Mouse (Mus musculus) forebrain, embryonic 14.5 days (tissue): ENCODE results near the gene Aldh5a1. TPM values are rescaled to one million over a fixed set of nuclear protein-coding genes. Genes with fewer than 3 reads are reported as not detected.

Experiments
- ATAC-seq: fragments of 200-750 bp; cut with Nextera tagmentation; 2 replicates; pipeline ENCODE4 v1.8.0; 2017; ENCODE audit warnings: mild to moderate bottlenecking, moderate library complexity
- DNase-seq: peaks from one replicate; pipeline ENCODE4 v3.0.0-alpha.2; 2015; ENCODE audit warnings: low spot score
- H3K27ac ChIP-seq: fragments of 300-500 bp; sonication (generic); 2 replicates; pipeline ENCODE4 v1.5.1; 2014; ENCODE audit warnings: low read depth, mild to moderate bottlenecking, control low read depth, low read length, moderate library complexity
- H3K27me3 ChIP-seq: fragments of 300-500 bp; sonication (generic); replicated peaks from 2 replicates; pipeline ENCODE4 v1.6.1; 2014; ENCODE audit warnings: low read length, control low read depth, mixed read lengths; ENCODE audit not compliant: control insufficient read depth, insufficient read depth
- H3K36me3 ChIP-seq: fragments of 300-500 bp; sonication (generic); 2 replicates; pipeline ENCODE4 v1.6.1; 2014; ENCODE audit warnings: low read length, control low read depth; ENCODE audit not compliant: control insufficient read depth, insufficient read depth
- H3K4me1 ChIP-seq: fragments of 300-500 bp; sonication (generic); 2 replicates; pipeline ENCODE4 v1.6.1; 2014; ENCODE audit warnings: antibody characterized with exemption, low read length, control low read depth; ENCODE audit not compliant: control insufficient read depth, insufficient read depth
- H3K4me2 ChIP-seq: fragments of 300-500 bp; sonication (generic); 2 replicates; pipeline ENCODE4 v1.6.1; 2014; ENCODE audit warnings: mild to moderate bottlenecking, control low read depth, low read length
- H3K4me3 ChIP-seq: fragments of 300-500 bp; sonication (generic); 2 replicates; pipeline ENCODE4 v1.5.1; 2014; ENCODE audit warnings: low read depth, low read length, control low read depth
- H3K9ac ChIP-seq: fragments of 300-500 bp; sonication (generic); 2 replicates; pipeline ENCODE4 v1.6.1; 2014; ENCODE audit warnings: mild to moderate bottlenecking, low read length, control low read depth, moderate library complexity
- H3K9me3 ChIP-seq: fragments of 300-500 bp; sonication (generic); replicated peaks from 2 replicates; pipeline ENCODE4 v1.6.1; 2016; ENCODE audit warnings: low read length, control low read depth, mixed read lengths; ENCODE audit not compliant: control insufficient read depth
- WGBS: fragments of 180-500 bp; shearing (Covaris S2); extraction: QIAGEN DNeasy Blood & Tissue Kit; methylation state at CpG from one replicate; pipeline ENCODE4 v1.1.7; 2014; 5-methylcytosine and 5-hydroxymethylcytosine counted together
- polyA plus RNA-seq: library from polyadenylated mRNA; unstranded; fragments of >200 nt; fragmentation: Nextera tagmentation; extraction: Ambion mirVana; gene quantifications from 2 replicates; pipeline ENCODE4 v1.2.1, GENCODE M21; 2014

Aldh5a1 gene
- polyA plus RNA-seq, 1 experiment from 2014 or later = 7.5 TPM

DNA sequence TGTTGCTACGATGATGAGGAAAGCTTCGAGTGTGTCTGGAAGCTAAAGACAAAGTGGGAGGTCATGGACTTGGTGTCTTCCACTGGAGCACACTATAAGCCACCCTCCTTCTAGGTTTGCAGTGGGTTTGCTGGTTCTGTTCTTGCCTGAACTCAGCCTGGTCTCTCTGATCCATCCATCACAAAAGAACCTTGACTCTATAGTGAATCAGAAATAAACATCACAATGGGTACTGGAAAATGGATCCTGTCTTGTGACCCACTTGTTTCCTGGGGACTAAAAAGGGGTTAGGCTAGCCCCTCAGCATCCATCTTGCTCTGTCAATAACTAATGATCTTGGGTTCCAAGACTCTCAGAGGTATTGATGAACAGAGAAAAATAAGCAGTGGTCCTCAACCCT lies 35.5 kb downstream of the Aldh5a1 start:
- no peak for ATAC-seq
- no peaks in the 10 kb centered on the region for H3K36me3 ChIP-seq

GRCm38 (mm10) chr13:24893880-24894279 lies 43.6 kb downstream of the Aldh5a1 start:
- Histone ChIP-seq H3K27me3 (no peaks in the 10 kb centered on the region), H3K4me2 (no peak overlapping the region), H3K4me3 (no peak overlapping the region), H3K9ac (no peak overlapping the region), H3K36me3 (no peaks in the 10 kb centered on the region), H3K9me3 (no peaks in the 10 kb centered on the region), H3K27ac (no peak overlapping the region), H3K4me1 (no peaks in the 10 kb centered on the region)
- WGBS = 91% methylated on average over 2 of the region's 2 CpGs
- no peak for ATAC-seq
- DNase-seq = no peak

More for the DNA sequence above, 35.5 kb downstream of the Aldh5a1 start:
- no peak overlapping the region for H3K4me2 ChIP-seq
- H3K27ac ChIP-seq = no peak overlapping the region
- no peak for DNase-seq
- no peaks in the 10 kb centered on the region for H3K27me3 ChIP-seq
- H3K9me3 ChIP-seq = no peaks in the 10 kb centered on the region
- WGBS = 93% methylated on average over 2 of the region's 2 CpGs
- no peak overlapping the region for H3K9ac ChIP-seq
- H3K4me1 ChIP-seq = no peaks in the 10 kb centered on the region
- no peak overlapping the region for H3K4me3 ChIP-seq

DNA sequence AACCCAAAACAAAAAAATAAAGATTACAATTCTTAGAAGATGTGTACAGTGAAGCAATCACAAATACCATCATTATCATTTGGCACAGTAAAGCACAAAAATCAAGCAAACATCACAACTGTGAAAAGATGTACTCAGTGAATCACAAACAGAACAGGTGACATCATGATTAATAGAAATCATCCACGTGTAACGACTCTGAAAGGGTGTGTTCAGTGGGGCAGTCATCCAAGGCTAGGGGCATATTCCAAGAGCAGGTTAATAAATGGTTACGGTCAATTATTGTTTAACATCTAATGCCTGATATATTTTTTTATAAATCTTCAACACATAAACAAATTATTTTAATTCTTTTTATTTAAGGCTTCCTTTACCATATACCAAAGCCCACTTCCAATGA lies 44.9 kb downstream of the Aldh5a1 start:
- no peak for DNase-seq
- Histone ChIP-seq H3K4me3 (no peak overlapping the region), H3K27me3 (no peaks in the 10 kb centered on the region), H3K4me1 (no peaks in the 10 kb centered on the region), H3K4me2 (no peak overlapping the region), H3K27ac (no peak overlapping the region), H3K36me3 (no peaks in the 10 kb centered on the region), H3K9ac (no peak overlapping the region), H3K9me3 (no peaks in the 10 kb centered on the region)
- 92% methylated on average over 3 of the region's 3 CpGs for WGBS
- no peak for ATAC-seq

DNA sequence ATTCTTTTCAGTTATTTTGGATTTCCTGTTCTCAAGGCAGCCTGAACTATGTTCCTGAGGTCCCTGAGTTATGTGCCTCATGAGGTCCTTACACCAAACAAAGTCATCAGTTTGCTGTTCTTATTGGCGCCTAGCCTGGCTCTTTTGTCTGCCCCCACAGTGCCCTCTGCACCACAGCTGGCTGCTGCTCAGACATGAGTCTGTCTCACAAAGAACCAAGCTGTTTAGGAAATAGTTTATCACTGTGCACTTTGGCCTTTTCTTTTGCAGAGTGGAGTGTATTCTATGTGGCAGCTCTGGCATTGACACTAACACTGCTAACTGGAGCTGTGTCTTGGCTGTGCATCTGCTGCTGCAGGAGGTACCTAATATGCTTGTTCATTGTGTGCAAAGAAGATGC lies 47.9 kb downstream of the Aldh5a1 start:
- Histone ChIP-seq H3K9me3 (no peaks in the 10 kb centered on the region), H3K36me3 (no peaks in the 10 kb centered on the region), H3K27me3 (no peaks in the 10 kb centered on the region), H3K4me3 (no peak overlapping the region), H3K4me1 (no peaks in the 10 kb centered on the region), H3K9ac (no peak overlapping the region), H3K4me2 (no peak overlapping the region), H3K27ac (no peak overlapping the region)
- ATAC-seq (no peak), DNase-seq (no peak)
- WGBS = 83% methylated on average over 1 of the region's 1 CpGs

DNA sequence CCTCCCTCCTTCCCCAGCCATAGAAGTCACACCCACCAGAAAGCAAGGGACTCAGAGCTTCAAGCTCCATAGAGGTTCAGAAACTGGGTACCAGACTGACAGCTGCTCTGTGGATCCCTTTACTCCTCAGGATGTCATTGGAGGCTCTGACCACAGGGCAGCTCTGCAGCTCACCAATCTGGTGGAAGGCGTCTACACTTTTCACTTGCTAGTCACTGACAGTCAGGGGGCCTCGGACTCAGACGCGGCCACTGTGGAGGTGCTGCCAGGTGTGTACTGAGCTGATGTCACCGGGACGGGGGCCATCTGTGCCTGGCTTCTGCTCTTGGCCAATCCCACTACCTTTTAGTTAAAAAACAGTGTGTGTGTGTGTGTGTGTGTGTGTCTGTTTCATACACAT lies 55.0 kb downstream of the Aldh5a1 start:
- no peak for DNase-seq

DNA sequence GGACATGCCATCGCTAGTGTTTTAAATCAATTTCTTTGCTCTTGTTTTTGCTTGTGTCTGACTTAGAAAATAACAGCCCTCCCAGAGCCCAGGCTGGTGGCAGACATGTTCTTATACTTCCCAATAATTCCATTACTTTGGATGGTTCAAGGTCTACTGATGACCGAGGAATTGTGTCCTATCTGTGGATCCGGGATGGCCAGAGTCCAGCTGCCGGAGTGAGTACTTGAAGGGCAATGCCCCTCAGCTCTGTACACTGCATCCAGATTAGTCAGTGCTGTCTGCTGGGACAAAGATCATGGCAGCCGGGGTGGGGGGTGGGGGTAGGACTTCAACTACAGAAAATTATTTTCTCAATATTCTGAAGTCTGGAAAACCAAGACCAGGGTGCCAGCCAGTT lies 56.8 kb downstream of the Aldh5a1 start:
- Histone ChIP-seq H3K27ac (no peak overlapping the region), H3K4me1 (no peaks in the 10 kb centered on the region), H3K9me3 (no peaks in the 10 kb centered on the region), H3K27me3 (no peaks in the 10 kb centered on the region), H3K36me3 (no peaks in the 10 kb centered on the region), H3K4me3 (no peak overlapping the region), H3K9ac (no peak overlapping the region), H3K4me2 (no peak overlapping the region)
- 94% methylated on average over 5 of the region's 5 CpGs for WGBS
- ATAC-seq (no peak), DNase-seq (no peak)

More for the DNA sequence above, 55.0 kb downstream of the Aldh5a1 start:
- H3K4me3 ChIP-seq = no peak overlapping the region
- no peak overlapping the region for H3K4me2 ChIP-seq
- H3K4me1 ChIP-seq = no peaks in the 10 kb centered on the region
- H3K36me3 ChIP-seq = no peaks in the 10 kb centered on the region
- ATAC-seq = no peak
- H3K9me3 ChIP-seq = no peaks in the 10 kb centered on the region
- no peaks in the 10 kb centered on the region for H3K27me3 ChIP-seq
- no peak overlapping the region for H3K27ac ChIP-seq
- 95% methylated on average over 6 of the region's 6 CpGs for WGBS
- no peak overlapping the region for H3K9ac ChIP-seq

DNA sequence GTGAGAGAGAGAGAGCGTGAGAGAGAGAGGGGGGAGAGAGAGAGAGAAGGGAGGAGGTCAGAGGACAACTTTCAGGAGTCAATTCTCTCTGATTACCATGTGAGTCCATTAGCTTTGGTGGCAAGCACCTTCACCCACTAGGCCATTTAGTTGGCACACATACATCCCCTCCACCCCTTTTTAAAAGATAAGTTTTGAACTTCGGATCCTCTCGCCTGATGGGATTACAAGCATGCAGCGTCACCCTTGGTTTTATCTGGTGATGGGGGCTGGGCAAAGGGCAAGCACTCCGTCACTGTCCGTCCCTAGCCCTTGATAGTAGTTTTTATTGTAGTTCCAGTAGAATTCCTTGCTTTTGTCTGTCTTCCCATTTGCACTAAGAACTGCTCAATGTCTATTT lies 57.3 kb downstream of the Aldh5a1 start:
- Histone ChIP-seq H3K4me3 (no peak overlapping the region), H3K4me2 (no peak overlapping the region), H3K36me3 (no peaks in the 10 kb centered on the region), H3K4me1 (no peaks in the 10 kb centered on the region), H3K9me3 (no peaks in the 10 kb centered on the region), H3K27ac (no peak overlapping the region), H3K9ac (no peak overlapping the region), H3K27me3 (no peaks in the 10 kb centered on the region)
- ATAC-seq (no peak), DNase-seq (no peak)
- WGBS = 91% methylated on average over 6 of the region's 6 CpGs

DNA sequence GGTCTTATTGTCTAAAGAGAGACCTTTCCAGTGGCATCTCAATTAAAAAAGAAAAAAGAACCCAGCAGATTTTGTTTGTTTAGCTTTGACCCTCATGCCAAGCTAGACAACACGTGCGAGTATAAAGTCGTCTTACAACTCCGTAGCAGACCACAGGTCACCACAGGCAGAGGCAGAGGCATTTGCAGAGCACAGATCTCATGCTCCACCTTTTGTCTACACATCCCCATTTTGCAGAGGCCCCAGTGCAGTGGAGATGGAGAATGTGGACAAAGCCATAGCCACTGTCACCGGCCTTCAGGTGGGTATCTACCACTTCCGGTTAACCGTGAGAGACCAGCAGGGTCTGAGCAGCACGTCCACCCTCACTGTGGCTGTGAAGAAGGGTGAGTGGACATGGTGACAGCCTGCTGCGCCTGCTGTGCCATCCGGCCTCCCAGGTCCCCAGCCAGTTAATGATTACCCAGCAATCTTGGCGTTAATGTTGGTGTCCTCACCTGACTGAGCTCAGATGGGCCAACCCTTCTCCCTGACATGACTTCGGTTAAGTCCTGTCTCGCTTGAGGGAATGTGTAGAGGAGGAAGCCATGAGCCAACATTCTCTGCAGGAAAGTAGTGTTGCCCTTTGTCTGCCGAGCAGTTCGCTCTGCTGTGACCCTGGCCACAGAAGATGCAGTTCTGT lies 58.0 kb downstream of the Aldh5a1 start:
- DNase-seq (no peak), ATAC-seq (no peak)
- no peak overlapping the region for H3K4me3 ChIP-seq
- H3K9ac ChIP-seq = no peak overlapping the region
- no peaks in the 10 kb centered on the region for H3K9me3 ChIP-seq
- no peak overlapping the region for H3K4me2 ChIP-seq
- no peaks in the 10 kb centered on the region for H3K27me3 ChIP-seq
- 93% methylated on average over 15 of the region's 15 CpGs for WGBS
- H3K36me3 ChIP-seq = no peaks in the 10 kb centered on the region
- H3K27ac ChIP-seq = no peak overlapping the region
- no peaks in the 10 kb centered on the region for H3K4me1 ChIP-seq

DNA sequence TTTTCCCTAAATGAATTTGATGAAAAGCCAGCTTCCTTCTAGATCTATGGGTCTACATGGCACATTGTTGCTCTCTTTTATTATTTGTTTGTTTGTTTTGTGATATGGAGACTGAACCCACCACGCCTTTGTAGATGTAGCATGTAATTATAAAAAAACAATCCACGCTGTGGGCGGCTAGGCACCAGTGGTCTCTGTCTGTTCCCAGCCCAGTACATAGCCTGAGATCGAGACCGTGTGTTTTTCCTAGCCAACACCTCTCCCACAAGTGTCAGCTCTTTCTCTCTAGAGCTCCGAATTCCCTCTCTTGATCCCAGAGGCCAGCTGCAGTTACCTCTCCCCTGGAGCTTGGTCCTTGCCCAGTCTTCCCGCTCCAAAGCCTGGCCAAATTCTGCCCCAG lies 69.2 kb downstream of the Aldh5a1 start:
- Histone ChIP-seq H3K4me2 (no peak overlapping the region), H3K4me1 (no peaks in the 10 kb centered on the region), H3K27me3 (no peaks in the 10 kb centered on the region), H3K4me3 (no peak overlapping the region), H3K36me3 (no peaks in the 10 kb centered on the region), H3K9me3 (no peaks in the 10 kb centered on the region), H3K9ac (no peak overlapping the region), H3K27ac (no peak overlapping the region)
- 92% methylated on average over 7 of the region's 7 CpGs for WGBS
- ATAC-seq (no peak), DNase-seq (no peak)
